Mouse (Mus musculus): ENCODE data around the gene Nop58.
"Not testable (repeated sequence)": the region's sequence is repeated elsewhere in the genome, so short reads cannot be mapped to it uniquely, and the experiment has no call there.

Nop58 gene

DNA sequence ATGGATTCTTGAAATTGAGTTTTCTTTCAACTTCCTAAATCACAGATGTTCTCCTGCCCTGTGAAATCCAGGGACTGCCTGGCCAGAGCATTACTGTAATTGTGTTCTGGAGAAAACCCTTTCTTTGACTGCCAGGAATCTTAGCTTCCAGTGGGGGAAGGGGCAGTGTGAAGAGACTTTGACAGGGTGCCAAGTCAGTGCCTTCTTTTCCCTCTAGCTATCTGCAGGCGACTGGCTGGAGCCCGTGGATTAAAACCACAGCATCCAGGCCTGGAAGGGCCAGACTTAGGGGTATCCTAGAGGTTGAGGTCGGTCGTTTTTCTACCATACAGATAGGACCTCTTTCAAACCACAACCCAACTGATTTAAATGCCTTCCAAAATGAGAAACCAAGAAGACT is 40.9 kb downstream of the Nop58 start:
- DNase-seq, result peak; percentile 78

DNA sequence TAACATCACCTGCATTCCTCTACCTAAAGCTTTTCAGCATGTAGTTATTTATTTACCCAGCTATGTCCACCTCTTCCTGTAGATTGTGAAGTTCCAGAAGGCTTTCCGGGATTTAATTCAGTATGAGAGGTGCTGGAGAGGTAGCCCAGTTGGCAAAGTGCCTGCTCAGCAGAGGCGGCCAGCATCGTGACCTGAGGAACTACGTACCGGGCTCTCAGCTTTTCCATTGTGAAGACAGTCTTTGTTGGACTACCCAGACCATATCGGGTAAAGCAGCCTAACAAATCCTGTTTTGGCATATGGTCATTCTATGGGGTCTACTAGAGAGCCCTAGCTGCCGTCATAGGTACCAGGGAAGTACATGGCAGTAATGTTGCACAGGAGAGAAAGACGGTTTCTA is 45.3 kb downstream of the Nop58 start:
- DNase-seq, result peak; percentile 32

DNA sequence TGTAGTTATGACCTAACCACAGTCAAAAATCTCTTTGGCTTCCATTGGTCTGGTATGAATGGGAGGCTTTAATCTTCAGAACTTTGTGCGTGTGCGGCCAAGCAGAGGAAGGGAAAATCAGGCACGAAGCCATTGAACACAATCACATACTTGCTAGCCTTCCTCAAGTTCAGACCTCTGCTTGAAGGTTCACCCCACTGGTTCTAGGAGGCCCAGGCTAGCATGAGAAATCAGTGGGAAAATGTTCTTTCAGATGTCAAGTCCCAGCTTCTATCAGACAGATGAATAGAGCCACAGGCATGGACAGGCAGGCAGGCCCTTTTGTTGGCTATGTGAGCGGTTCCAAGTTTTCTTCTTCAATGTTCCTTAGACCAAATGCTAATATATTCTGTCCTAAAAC is 46.0 kb downstream of the Nop58 start:
- DNase-seq, result no peak

DNA sequence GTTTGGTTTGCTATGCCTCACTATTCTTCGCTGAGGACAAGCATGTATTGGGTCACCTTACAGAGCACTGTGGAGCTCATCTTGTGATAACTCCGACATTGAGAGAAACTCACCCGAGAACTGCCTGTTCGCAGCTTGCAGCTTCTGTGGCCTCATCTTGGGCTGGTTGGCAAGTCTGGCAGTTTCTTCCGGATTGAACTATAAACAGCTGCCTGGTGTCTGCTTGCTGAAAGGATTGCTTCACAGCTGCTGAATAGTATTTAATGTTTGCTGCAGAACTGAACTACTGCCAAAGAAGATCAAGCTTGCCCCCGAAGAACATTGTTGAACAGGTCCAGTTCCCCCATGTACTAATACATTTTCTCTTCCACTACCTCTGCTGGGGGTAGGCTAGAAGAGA is 49.3 kb downstream of the Nop58 start:
- DNase-seq, result peak; percentile 62

DNA sequence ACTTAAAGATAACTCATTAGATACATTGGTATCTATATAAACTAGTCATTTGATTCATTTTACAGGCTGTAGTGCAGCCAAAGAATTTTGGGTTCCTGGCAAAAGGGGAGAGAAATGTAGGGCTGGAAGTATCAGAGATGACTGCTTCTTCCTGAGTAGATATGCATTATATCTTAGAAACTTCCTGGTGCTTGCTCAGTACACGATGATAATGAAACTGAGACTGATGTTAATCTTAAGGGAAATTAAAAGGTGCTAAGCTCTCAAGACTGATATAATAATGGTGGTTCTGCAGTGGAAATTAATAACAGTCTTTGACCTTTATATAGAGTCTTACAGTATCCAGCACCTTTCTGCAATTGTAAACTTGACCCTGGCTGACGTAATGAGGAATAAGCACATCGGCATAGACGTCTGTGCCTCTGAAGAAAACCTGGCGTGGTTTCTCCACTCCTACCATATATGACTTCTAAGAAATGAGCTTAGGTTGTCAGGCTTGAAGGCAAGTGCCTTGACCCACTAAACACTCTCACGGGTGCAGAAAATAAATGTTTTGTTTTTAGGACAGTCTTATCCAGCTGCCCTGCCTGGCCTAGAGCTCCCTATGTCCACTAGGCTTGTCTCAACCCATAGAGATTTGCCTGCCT is 54.1 kb downstream of the Nop58 start:
- no peak for DNase-seq

DNA sequence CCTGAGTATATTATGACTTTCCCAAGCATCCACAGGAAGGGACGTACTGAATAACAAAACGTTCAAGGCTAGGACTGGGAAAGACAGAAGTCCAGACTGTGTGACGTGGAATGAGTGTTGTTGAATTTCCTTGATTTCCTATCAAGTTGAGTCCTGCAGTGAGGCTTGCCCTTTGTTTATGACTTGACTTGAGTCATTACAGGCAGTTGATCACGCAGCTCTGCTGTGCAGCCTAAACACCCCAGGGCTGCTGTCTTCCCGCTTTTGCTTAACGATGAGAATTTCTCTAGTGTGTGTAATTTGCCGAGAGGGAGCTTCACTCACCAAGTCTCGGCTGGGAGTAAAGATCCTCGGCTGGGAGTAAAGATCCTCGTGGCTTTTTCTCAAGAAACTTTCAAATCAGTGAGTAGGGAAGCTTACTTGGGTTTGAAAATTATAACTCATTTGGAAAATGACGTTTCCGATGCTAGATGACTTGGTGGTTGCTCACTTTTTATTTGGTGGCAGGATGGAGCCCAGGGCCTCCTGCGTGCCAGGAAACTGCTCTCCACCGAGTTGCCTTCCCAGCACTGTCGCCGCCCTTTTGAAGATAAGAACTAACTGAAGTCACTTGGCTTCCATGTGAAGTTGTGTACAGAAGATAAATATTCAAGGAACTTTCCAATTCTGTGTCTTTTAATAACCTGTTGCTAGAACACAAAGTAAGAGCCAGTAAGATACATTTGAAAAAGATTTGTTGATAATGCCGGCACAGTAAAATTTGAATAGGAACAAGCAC is 55.0 kb downstream of the Nop58 start:
- DNase-seq, result peak; percentile 58

DNA sequence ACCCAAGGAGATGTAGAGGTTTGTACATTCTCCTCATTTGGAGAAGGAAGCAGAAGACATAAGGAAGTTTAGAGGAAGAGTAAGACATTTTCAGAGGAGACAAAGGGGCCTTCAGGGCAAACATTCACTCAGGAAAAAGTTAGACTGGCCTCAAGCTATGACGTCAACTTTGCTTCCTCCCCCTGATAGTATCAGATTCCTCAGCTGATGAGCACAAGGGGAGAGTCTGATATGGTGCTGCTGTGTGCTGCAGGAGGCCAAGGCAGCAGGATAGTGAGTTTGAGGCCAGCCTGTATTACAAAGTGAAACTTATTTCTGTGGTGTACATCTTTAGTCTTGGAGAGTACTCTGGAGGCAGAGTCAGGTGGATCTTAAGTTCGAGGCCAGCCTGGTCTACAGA is 64.3 kb downstream of the Nop58 start:
- DNase-seq, result no peak

DNA sequence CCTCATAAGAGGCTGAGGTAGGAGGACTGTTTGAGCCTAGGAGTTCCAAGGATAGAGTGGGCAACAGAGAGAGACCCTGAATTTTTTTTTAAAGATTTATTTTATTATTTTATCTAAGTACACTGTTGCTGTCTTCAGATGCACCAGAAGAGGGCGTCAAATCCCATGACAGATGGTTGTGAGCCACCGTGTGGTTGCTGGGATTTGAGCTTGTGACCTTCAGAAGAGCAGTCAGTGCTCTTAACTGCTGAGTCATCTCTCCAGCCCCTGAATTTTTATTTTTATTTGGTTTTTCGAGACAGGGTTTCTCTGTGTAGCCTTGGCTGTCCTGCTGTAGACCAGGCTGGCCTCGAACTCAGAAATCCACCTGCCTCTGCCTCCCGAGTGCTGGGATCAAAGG is 65.0 kb downstream of the Nop58 start:
- not testable (repeated sequence) for DNase-seq

DNA sequence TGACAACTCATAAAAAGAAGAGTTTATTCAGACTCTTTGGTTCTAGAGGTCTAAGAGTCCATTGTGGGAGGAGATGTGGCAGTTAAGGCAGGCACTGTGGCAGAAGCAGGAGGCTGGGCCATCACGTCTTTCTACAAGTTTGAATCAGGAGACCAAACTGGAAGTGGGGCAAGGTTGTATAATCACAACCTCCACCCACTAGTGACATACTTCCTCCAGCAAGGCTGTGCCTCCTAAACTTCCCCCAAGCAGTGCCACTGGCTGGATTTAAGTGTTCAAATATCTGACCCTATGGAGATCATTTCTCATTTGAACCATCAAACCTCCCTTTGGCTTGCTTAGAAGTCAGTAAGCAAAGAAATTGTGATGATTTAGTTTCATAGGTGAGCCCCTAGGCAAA is 70.5 kb downstream of the Nop58 start:
- DNase-seq, result no peak

DNA sequence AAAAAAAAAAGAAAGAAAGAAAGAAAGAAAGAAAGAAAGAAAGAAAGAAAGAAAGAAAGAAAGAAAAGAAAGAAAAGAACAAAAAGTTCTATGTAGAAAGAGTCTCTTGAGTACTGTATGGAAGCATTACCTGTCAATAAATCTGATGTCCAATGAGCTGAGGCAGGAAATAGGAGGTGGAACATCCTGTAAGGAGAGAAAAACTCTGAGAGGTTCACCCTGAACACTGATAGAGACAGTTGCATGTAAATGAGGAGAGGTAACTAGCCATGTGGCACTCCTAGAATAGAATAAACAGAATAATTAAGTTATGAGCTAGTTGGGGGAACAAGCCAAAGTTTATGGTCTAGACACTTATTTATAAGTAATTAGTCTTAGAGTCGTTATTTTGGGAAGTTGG is 73.6 kb downstream of the Nop58 start:
- no peak for DNase-seq

DNA sequence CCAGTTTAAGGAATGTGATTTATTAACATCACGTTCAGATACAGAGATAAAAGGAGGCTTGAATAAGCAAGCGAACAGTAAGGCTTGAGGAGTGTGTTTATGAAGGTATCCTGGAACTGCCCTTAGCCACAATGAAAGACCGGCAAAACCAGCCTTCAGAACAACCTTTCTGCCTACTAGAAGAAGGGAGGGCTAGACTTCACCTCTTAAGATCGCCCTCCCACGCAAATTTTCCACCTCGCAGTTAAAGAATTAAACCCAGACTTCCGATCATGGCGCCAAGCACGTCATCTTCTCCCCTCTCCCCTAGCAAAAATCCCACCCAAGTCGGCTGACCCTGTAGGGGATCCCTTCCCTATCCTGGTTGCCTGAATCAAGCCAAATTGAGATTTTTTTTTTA is 77.4 kb downstream of the Nop58 start:
- peak; percentile 55 for DNase-seq

DNA sequence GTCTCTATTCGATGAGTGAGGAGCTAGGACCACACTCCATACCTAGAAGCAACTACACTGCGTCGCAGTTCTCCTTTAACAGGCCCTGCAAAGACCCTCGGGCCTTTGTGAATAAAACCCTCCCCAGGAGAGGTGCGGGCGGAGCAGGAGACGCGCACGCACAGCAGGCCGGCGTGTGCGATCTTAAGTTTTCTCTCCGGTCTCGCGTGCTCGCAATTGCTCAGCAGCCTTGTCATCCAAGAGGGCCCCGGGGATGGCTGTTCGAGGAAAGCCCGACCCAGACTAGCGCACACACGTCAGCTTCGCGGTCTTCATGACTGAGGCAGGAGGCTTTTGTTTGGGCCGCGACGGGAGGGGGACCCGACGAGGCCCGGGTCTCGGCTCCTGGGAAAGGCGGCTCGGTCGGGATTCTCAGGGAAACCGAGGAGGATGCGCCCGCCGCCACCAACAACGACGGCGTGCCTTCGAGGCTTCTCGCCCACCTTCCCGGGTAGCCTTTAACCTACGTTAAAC is 77.9 kb downstream of the Nop58 start:
- peak; percentile 67 for DNase-seq

DNA sequence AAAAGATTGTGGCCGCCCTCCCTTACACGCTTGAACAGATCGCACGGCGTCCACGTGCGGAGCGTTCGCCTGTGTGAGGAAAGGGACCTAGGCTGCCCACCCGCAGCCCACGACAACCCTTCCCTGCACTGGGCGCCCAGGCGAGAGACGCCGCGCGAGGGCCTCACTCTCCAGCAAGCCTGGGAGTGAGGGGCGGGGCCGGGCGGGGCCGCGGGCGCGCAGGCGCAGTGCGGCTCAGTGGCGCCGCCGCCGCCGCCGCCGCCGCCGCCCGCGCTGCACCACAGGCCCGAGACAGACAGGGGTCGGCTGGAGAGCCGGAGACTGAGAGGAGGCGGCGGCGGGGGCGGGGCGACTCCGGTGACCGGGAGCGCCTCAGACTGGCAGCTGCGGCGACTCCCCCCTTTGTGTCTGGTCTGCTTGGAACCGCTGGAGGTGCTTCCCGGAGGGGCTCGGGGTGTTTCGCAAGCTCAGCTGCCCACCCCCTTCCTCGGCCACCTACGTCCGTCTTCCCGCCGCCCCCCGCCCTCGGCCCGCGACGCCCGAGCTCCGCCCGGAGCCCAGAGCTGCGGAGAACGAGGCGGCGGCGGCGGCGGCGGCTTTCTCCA is 78.5 kb downstream of the Nop58 start, which contains the start of gene Bmpr2:
Bmpr2 (plus strand) TSS at position 237 of the 605 bp plus-strand sequence.
- peak; percentile 95 for DNase-seq

DNA sequence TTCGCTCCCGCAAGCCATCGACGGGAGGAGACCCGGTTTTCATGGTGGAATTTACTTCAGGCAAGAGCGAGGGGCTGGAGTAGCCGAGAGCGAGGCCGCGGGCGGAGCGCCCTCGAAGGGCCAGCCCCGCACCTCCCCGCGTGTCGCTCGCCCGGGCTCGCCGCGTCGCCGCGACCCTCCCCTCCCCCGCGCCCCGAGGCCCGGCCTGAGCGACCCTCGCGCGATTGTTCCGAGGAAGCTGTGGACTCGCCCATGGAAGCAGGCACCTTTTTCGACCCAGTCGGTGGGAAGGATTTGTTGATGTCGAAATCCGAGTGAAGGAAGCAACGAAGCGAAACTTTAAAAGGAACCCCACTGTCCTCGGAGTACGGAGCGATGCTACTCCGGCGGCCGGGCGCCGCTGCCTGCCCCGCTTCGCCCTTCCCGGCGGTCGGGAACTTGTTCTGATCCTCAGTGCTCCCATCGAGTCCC is 79.0 kb downstream of the Nop58 start:
- peak; percentile 58 for DNase-seq

DNA sequence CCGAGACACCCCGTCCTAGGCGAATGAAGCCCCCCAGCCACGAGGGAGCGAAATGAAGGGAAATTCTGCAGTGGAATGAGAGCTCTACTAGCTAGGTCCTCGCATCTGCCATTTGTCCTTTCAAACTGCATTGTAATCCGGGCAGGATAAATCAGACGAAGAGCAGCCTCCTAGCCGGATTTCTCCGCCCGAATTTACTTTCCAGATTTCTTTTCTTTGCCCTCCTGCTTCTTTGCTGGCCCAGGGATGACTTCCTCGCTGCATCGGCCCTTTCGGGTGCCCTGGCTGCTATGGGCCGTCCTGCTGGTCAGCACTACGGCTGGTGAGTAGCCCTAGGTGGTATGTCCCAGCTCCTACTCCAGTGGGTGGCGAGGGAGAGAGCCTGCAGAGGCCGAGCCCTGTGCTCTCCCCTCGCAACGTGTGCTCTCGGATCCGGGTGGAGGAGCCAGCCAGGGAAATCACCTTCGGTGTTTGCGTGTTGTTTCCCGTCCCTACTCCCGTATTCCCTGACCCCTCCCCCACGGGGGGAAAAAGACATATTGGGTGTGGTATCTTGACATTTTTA is 79.7 kb downstream of the Nop58 start:
- DNase-seq, result peak; percentile 75

DNA sequence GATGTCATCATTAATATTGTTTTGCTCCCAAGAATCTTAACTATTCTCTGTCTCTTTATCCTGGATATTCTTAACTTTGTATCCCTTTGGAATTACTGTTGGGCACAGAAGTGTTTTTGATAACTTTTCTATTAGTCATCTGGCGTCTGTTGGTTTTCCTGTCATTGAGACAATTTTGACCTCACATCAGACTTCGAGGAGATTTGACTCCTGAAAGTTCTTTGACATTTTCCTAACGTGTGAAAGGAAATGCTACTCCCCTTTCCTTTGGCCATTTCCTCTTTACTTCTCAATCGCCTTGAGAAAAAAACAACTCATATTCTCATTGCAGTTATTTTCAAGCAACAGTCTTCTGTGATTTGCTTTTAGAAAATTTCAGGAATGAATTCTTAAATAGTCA is 80.5 kb downstream of the Nop58 start:
- DNase-seq, result no peak

DNA sequence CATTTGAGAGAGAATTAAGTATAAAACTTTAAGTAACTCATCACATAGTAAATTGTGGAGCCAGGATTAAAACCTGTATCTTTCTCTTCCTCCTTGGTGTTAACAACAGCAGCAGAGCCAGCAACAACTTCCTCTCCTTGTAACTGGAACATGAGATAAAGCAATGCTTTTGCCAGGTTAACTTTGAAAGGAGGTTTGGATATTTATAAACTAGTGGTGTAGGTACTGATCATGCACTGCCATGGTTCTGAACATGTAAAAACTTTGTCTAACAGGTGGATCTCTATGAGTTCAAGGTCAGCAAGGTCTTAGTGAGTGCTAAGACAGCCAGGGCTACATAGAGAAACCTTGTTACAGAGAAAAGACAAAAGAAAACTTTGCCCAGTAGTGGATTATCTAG is 81.9 kb downstream of the Nop58 start:
- no peak for DNase-seq

Data from lung, postnatal 10 days (tissue).